Mouse (Mus musculus) stomach, postnatal 0 days (tissue): ENCODE data around the gene Cep72. TPM values are rescaled to one million over a fixed set of nuclear protein-coding genes. Genes with fewer than 3 reads are reported as not detected.

Source experiments
- ATAC-seq: fragments of 200-750 bp; cut with Nextera tagmentation; 2 replicates; pipeline ENCODE4 v1.8.0; 2017; ENCODE audit not compliant: low FRiP score, low TSS enrichment
- DNase-seq: peaks from one replicate; pipeline ENCODE4 v3.0.0-alpha.2; 2016; ENCODE audit warnings: low spot score
- H3K27ac ChIP-seq: fragments of 300-500 bp; sonication (generic); replicated peaks from 2 replicates; pipeline ENCODE4 v1.5.1; 2014; ENCODE audit warnings: mild to moderate bottlenecking, control low read depth
- H3K27me3 ChIP-seq: fragments of 300-500 bp; sonication (generic); 2 replicates; pipeline ENCODE4 v1.6.1; 2014; ENCODE audit warnings: low read length; ENCODE audit not compliant: control insufficient read depth, insufficient read depth
- H3K36me3 ChIP-seq: fragments of 300-500 bp; sonication (generic); 2 replicates; pipeline ENCODE4 v1.6.1; 2014; ENCODE audit warnings: low read length, mixed read lengths; ENCODE audit not compliant: control insufficient read depth, insufficient read depth
- H3K4me1 ChIP-seq: fragments of 300-500 bp; sonication (generic); replicated peaks from 2 replicates; pipeline ENCODE4 v1.6.1; 2014; ENCODE audit warnings: antibody characterized with exemption; ENCODE audit not compliant: control insufficient read depth, insufficient read depth
- H3K4me2 ChIP-seq: fragments of 300-500 bp; sonication (generic); replicated peaks from 2 replicates; pipeline ENCODE4 v1.6.1; 2014; ENCODE audit warnings: low read depth, mild to moderate bottlenecking, control low read depth, moderate library complexity
- H3K4me3 ChIP-seq: fragments of 300-500 bp; sonication (generic); 2 replicates; pipeline ENCODE4 v1.5.1; 2014; ENCODE audit warnings: low read depth, low read length, control low read depth
- H3K9ac ChIP-seq: fragments of 300-500 bp; sonication (generic); 2 replicates; pipeline ENCODE4 v1.6.1; 2014; ENCODE audit warnings: mild to moderate bottlenecking, low read length, control low read depth, mixed read lengths
- H3K9me3 ChIP-seq: fragments of 300-500 bp; sonication (generic); 2 replicates; pipeline ENCODE4 v1.6.1; 2016; ENCODE audit warnings: low read length; ENCODE audit not compliant: control insufficient read depth
- CTCF ChIP-seq: IDR thresholded peaks from 2 replicates; pipeline ENCODE4 v1.5.1; 2016; ENCODE audit warnings: antibody characterized with exemption, low read depth, mild to moderate bottlenecking, moderate library complexity
- EP300 ChIP-seq: optimal IDR thresholded peaks from 2 replicates; pipeline ENCODE3; 2016; ENCODE audit warnings: antibody characterized with exemption
- WGBS: fragments of 180-500 bp; shearing (Covaris S2); extraction: QIAGEN DNeasy Blood & Tissue Kit; methylation state at CpG from one replicate; pipeline ENCODE4 v1.1.7; 2014; 5-methylcytosine and 5-hydroxymethylcytosine counted together
- polyA plus RNA-seq: library from polyadenylated mRNA; unstranded; fragments of >200 nt; fragmentation: Nextera tagmentation; extraction: Ambion mirVana; gene quantifications from 2 replicates; pipeline ENCODE4 v1.2.1, GENCODE M21; 2015

Gene Cep72
- 4.4 and 4.9 TPM in 2 replicates for polyA plus RNA-seq

- DNase-seq (peak; percentile 95), ATAC-seq (peak; percentile 98)
- Histone ChIP-seq H3K4me2 (peak within 1 kb of the TSS; percentile 62), H3K9ac (peak within 1 kb of the TSS; percentile 78), H3K27me3 (no peaks in the 10 kb centered on the region), H3K4me1 (no peaks in the 10 kb centered on the region), H3K27ac (peak within 1 kb of the TSS; percentile 86), H3K36me3 (no peaks in the 10 kb centered on the region), H3K4me3 (peak within 1 kb of the TSS; percentile 77), H3K9me3 (no peaks in the 10 kb centered on the region)
- 3% methylated on average over 48 of the region's 48 CpGs for WGBS
- TF ChIP-seq CTCF (no peak), EP300 (no peak)
Observed at GRCm38 (mm10) chr13:74061613-74062377, at the start of gene Cep72. TSS of gene Cep72 (minus strand) at chr13:74062299.

- no peaks in the 10 kb centered on the region for H3K9me3 ChIP-seq
- H3K36me3 ChIP-seq, result no peaks in the 10 kb centered on the region
- no peaks in the 10 kb centered on the region for H3K4me1 ChIP-seq
- H3K4me3 ChIP-seq, result no peak overlapping the region
- DNase-seq (no peak), ATAC-seq (no peak)
- no peak overlapping the region for H3K9ac ChIP-seq
- no peak overlapping the region for H3K4me2 ChIP-seq
- H3K27ac ChIP-seq, result no peak overlapping the region
- H3K27me3 ChIP-seq, result no peaks in the 10 kb centered on the region
- 82% methylated on average over 2 of the region's 2 CpGs for WGBS
- TF ChIP-seq CTCF (no peak), EP300 (no peak)
Observed at GRCm38 (mm10) chr13:74107410-74107809, 45.3 kb upstream of the Cep72 start.

GRCm38 (mm10) chr13:74104417-74104816 is 42.3 kb upstream of the Cep72 start:
- H3K27ac ChIP-seq, result no peak overlapping the region
- 76% methylated on average over 7 of the region's 7 CpGs for WGBS
- H3K27me3 ChIP-seq, result no peaks in the 10 kb centered on the region
- no peaks in the 10 kb centered on the region for H3K36me3 ChIP-seq
- no peak for ATAC-seq
- H3K4me2 ChIP-seq, result no peak overlapping the region
- no peak for DNase-seq
- no peaks in the 10 kb centered on the region for H3K9me3 ChIP-seq
- H3K4me1 ChIP-seq, result no peaks in the 10 kb centered on the region
- H3K4me3 ChIP-seq, result no peak overlapping the region
- TF ChIP-seq EP300, result no peak
- TF ChIP-seq CTCF, result no peak
- no peak overlapping the region for H3K9ac ChIP-seq

GRCm38 (mm10) chr13:74102831-74103582 is 40.9 kb upstream of the Cep72 start:
- 76% methylated on average over 4 of the region's 4 CpGs for WGBS
- H3K4me1 ChIP-seq, result no peaks in the 10 kb centered on the region
- H3K36me3 ChIP-seq, result no peaks in the 10 kb centered on the region
- DNase-seq, result no peak
- ATAC-seq, result no peak
- H3K9ac ChIP-seq, result no peak overlapping the region
- no peak overlapping the region for H3K4me3 ChIP-seq
- H3K27me3 ChIP-seq, result no peaks in the 10 kb centered on the region
- H3K27ac ChIP-seq, result no peak overlapping the region
- H3K4me2 ChIP-seq, result no peak overlapping the region
- no peaks in the 10 kb centered on the region for H3K9me3 ChIP-seq
- TF ChIP-seq CTCF (no peak), EP300 (no peak)

GRCm38 (mm10) chr13:74102108-74102830 is 40.2 kb upstream of the Cep72 start:
- Histone ChIP-seq H3K27me3 (no peaks in the 10 kb centered on the region), H3K27ac (no peak overlapping the region), H3K36me3 (no peaks in the 10 kb centered on the region), H3K4me2 (no peak overlapping the region), H3K4me1 (no peaks in the 10 kb centered on the region), H3K9me3 (no peaks in the 10 kb centered on the region), H3K9ac (no peak overlapping the region), H3K4me3 (no peak overlapping the region)
- ATAC-seq (peak; percentile 71), DNase-seq (no peak)
- WGBS, result 66% methylated on average over 8 of the region's 8 CpGs
- TF ChIP-seq CTCF (no peak), EP300 (no peak)
